Mouse (Mus musculus) right cerebral cortex, adult 18-20 months (tissue): ENCODE results near the gene Tmem210.

Experiments
- DNase-seq: peaks from one replicate; pipeline ENCODE4 v3.0.0; 2022; ENCODE audit warnings: mixed read lengths

Gene Tmem210

GRCm38 (mm10) chr2:25265897-25266656 lies 21.9 kb upstream of the Tmem210 start:
- DNase-seq: no peak

- DNase-seq: peak; percentile 75
Observed at GRCm38 (mm10) chr2:25266720-25267119, 21.2 kb upstream of the Tmem210 start.

GRCm38 (mm10) chr2:25267241-25267640 lies 20.7 kb upstream of the Tmem210 start:
- no peak for DNase-seq

- DNase-seq: no peak
Observed at GRCm38 (mm10) chr2:25267746-25268309, 20.1 kb upstream of the Tmem210 start.

GRCm38 (mm10) chr2:25271827-25272511 lies 16.0 kb upstream of the Tmem210 start, which contains the start of the genes Ssna1 and Anapc2:
Gene Ssna1, minus strand, starts transcription at chr2:25272438.
Gene Anapc2, plus strand, starts transcription at chr2:25272478.
- DNase-seq: peak; percentile 98

GRCm38 (mm10) chr2:25272515-25272914 lies 15.4 kb upstream of the Tmem210 start:
- DNase-seq: no peak

GRCm38 (mm10) chr2:25273010-25273409 lies 14.9 kb upstream of the Tmem210 start:
- DNase-seq: no peak

GRCm38 (mm10) chr2:25278928-25279882 lies 8.7 kb upstream of the Tmem210 start:
- peak; percentile 75 for DNase-seq

GRCm38 (mm10) chr2:25285551-25285950 lies 2.4 kb upstream of the Tmem210 start:
- no peak for DNase-seq

- DNase-seq: no peak
Observed at GRCm38 (mm10) chr2:25286314-25286713, 1.6 kb upstream of the Tmem210 start.

GRCm38 (mm10) chr2:25286837-25287636 lies 908 bp upstream of the Tmem210 start:
- DNase-seq: no peak

- DNase-seq: no peak
Observed at GRCm38 (mm10) chr2:25288734-25289345, 895 bp downstream of the Tmem210 start.

GRCm38 (mm10) chr2:25289651-25290050 lies 1.7 kb downstream of the Tmem210 start, which contains the start of gene Lrrc26:
Gene Lrrc26, plus strand, starts transcription at chr2:25289915.
- DNase-seq: no peak

- DNase-seq: peak; percentile 79
Observed at GRCm38 (mm10) chr2:25290101-25290815, 2.3 kb downstream of the Tmem210 start.

- no peak for DNase-seq
Observed at GRCm38 (mm10) chr2:25290816-25291130, 2.8 kb downstream of the Tmem210 start.

GRCm38 (mm10) chr2:25291184-25292053 lies 3.5 kb downstream of the Tmem210 start:
- DNase-seq: no peak

- no peak for DNase-seq
Observed at GRCm38 (mm10) chr2:25292054-25292544, 4.2 kb downstream of the Tmem210 start.

GRCm38 (mm10) chr2:25292856-25293255 lies 4.9 kb downstream of the Tmem210 start:
- DNase-seq: no peak

- no peak for DNase-seq
Observed at GRCm38 (mm10) chr2:25293706-25294105, 5.8 kb downstream of the Tmem210 start.
